Mouse (Mus musculus) thymus, postnatal 25 days (tissue): ENCODE data around the gene Cutc.
A peak's percentile ranks its signal among the peaks of the same experiment; 100 is the strongest.

Experiments used
- DNase-seq: peaks from one replicate; pipeline ENCODE4 v3.0.0; 2022

The Cutc gene

DNA sequence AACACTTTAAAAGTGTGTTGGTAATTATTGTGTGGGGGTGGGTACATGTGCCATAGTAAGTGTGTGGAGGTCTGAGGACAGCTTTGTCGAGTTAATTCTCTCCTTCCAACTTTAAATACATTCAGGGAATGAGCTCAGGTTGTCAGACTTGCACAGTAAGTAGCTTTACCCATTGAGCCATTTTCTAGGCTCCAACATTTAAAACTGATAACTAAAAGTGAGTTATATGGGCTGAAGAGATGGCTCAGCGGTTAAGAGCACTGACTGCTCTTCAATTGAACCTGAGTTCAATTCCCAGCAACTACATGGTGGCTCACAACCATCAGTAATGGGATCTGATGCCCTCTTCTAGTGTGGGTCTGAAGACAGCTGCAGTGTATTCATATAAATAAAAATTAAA is 1.4 kb downstream of the Cutc start:
- DNase-seq: no peak

DNA sequence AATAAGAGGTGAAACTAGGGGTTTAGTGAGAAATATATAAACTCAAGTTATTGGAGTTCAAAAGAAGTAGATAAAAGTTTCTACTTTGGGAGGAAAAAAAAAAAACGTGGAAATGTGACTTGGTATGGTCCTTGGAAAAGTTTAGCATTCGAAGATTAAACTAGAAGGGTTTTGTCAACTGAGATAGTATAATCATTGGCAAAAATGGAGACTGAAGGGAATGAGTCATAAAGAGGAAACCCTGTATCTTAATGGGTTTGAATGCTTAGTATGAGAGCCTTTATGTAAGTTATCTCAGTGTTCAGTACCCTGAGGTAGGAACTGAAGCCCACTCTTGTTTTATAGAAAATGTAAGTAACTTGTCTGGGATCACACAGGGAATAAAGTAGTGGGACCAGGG is 2.1 kb downstream of the Cutc start:
- DNase-seq: no peak

DNA sequence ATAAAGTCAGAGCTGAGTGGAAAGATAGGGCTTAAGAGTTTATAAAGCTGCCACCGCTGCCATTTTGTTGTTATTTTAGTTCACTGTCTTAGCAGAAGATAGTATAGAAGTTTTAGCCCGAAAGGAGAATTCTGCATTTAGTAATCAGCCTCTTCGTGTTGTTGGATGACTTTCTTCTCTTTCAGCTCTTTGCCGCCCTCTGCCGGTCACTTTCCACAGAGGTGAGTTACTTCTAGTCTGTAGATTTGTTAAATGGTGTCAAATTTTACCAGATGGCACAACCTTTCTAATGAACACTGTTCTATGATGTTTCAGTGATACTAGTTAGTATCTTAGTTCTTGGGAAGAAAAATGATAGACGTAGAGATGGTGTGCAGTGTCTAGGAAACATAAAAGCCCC is 7.7 kb downstream of the Cutc start:
- peak; percentile 79 for DNase-seq

DNA sequence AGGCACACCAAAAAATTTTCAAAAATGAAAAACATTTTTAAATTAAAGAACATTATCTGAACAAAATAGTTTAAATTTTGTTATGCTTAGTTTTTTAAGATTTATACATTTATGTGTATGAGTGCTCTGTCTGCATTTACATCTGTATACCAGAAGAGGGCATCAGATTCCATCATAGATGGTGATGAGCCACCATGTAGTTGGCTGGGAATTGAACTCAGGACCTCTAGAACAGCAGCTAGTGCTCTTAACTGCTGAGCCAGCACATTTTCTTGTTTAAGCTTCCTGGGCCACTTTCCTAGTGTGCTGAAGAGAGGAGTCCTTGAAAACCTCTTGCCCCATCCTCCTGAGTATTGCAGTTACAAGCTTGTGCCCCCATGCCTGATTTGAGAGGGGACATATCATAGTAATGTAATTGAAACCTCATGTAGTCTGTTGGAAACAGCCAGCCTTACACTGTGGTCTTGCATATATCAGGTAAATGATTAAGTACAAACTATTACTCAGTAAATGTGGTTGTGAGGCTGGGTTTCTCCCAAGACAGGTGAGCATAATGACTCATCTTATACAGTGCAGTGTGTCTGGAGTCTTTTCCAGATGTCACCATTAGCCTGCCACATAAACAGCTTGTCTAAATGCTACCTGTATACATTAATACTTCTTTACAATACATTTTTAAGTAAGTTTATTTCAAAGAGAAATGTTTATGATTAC is 8.9 kb downstream of the Cutc start:
- no peak for DNase-seq

DNA sequence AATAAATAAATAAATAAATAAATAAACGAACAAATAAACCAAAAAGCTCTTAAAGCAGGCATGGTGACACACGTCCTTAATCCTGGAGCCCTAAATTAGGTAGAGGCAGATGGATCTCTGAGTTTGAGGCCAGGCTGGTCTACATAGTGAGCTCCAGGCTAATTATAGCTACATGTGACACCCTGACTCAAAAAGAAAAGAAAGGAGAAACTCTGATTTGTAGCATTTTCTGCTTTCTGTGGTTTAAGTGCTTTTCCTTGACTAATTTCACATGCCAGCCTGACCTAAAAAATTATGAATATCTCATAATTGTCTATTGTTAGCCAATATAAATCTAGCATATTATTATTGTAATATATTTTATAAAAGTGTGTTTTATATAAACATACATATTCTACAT is 9.6 kb downstream of the Cutc start:
- no peak for DNase-seq

DNA sequence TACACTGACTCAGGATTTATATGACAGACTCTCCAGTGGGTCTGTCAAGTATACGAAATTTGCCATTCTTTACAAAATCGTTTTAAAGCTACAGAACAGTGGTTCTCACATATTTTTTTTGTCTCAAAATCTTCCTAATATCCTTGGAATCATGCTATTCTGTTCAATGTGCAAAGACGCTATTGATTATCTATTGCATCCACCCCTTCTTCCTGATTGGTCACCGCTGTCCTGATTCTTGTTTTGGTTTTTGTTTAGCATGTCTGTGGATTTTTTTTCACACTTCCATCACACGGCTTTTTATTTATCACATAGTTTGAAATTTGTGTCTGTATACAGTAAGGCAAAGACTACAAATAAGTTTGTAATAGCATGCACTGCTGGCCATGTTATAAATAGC is 13.7 kb downstream of the Cutc start:
- DNase-seq: no peak

DNA sequence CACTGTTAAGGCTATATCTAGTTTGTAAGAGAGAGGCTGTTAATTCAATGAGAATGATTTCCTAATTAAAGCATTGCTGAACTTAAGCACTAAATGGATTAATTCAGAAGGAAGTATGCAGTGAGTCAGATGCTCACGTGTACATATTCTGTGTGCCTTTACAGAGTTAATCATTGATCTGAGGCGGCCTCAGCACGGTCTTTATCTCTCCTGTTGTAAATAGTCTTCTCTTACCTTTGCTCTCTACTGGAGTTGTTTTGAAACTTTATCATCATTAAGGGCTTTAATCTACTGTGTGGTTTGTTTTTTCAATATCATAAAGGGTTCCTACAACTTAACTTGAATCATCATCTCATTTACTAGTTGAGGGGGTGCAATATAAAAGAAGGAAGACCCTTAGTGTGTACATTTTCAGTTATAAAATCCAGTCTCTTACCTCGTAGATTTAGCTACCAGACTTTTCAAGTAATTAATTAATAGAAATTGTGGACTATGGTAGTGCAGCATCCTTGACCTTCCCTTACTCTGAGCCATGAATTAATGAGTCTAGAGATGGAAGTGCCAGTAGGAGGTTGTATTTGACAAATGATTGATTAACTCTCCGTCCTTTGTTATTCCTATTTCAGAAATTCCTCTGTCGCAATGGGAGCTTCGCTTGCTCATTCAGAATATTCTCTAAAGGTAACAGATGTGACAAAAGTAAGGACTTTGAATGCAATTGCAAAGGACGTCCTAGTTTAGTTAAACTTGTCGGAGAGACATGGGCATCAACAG is 14.9 kb downstream of the Cutc start:
- DNase-seq: no peak

DNA sequence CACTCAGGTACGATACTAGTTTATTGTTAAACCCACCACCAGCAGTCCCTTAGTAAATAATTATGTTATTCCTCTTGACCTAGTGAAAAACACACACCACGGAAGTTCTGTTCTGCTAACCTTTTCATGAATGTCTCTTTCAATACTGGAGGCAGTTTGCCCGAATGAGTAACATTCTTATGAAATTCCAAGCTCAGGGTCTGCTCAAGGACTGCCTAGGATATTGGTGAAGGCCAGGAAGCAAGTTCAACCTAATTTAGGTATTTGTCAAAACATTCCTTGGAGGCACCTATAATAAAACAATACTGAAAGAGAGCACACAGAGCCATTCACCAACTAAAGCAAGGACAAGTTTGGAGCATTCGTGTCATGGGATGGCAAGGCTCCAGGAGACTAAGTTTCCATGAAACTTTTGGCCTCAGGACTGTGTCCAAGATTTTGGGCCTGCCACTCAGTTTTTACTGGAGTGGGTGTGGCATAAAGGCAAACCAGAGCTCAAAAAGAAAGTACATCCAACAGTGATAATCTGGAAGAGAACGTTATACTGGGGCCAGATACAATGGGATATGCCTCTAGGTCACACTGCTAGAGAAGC is 16.7 kb downstream of the Cutc start:
- no peak for DNase-seq

DNA sequence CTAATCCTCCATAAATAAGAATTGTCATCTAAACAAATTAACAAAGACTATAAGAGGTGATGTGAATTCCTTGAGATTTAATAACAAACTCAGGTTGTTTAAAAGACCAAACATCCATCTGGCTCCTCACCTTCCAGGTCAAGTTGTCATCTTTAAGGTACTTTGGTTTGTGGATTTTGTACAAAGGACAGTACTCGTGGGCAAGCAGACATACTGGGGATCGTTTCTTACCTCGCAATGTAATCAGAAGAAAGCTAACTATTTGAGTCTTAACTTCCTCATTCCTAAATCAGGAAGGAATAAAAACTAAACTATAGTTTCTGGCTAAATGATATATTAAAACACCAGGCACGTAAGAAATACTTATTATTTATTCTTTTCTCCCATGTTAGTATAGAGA is 17.8 kb downstream of the Cutc start:
- no peak for DNase-seq

DNA sequence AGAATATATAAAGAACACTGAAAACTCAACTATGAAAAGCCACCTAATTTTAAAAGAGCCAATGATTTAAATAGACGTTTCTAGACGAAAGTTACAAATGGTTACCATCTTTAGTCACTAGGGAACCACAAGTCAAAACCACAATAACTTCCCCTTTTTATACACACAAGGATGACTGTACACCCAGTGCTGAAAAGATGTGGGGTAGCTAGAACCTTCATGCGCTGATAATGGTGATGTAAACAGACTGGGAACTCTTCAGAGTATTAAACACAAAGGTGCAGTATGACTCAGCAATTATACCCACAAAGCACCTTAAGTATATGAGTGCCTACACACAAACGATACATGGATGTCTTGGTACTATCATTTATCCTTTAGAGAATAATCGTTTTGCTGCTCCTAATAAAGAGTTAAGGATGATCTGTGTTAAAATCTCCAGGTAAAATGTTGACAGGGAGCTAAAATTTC is 18.7 kb downstream of the Cutc start:
- DNase-seq: no peak

DNA sequence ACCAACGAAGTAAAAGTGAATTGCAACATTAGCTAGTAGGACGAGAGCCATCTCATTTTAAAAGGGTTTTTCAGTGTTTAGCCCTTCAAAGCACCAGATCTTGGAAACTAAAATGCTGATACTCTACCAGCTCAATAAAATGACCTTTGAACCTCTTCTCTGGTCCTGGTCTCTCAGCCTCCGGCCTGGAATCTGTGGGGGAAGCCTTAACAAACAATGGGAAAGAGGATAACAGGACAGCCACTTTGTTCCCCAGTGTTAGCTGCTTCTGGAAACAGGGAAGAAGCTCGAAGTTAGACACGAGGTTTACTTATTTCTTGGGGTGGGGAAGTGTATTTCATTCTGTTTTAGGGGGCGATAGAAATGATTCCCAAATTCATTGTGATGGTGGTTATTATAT is 19.5 kb downstream of the Cutc start:
- DNase-seq: no peak

DNA sequence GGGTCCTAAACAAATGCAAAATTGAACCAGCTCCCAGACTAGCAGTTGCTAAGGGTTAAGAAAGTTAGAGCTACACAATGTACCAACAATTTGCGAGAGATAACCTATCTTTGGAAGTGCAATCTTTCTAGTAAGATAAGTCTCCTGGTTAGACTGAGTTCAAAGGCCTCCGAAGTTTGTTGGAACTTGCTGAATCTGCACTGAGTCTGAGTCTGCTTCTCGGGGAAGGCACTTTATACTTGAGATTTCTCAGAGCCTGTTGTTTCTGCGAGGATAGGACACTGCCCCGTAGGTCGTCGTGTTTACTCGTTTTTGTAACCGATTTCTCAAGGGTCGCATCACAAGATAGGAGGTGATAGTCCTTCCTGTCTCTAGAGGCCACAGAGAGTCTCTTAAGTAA is 22.6 kb downstream of the Cutc start:
- DNase-seq: no peak

DNA sequence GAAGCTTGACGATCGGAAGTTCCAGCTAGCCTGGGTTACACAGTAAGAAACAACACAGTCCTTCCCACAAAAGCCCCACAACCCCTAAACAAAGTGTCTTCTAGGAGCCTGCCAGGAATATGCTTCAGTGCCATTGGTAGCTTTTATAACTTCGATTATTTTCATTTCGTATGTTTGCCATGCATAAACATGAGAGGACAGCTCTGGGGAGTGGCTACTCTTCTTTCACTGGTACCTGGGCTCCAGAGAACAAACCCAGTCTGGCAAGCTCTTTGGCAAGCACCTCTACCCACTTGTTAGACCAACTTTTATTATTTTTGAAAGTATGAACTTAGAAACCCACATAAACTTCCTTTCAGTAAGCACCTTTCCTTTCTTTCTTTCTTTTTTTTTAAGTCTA is 23.8 kb downstream of the Cutc start:
- DNase-seq: no peak

DNA sequence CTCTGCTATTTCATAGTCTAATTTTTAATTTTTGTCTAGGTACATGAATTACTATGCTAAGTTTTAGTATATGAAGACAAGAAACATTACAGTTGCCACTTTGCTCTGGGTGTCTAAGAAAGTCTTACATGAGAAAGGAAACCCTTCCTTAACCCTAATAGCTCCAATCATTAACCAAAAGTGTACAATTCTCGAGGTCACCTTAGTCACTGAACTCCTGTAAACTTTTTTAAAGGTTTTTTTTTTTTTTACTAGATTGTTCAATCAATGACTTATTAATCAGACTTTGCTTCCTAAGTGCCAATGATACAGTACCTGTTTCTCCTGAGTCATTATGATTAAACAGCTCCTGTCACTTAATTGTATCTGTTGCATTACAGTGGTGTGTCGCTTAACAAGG is 24.5 kb downstream of the Cutc start:
- DNase-seq: no peak

DNA sequence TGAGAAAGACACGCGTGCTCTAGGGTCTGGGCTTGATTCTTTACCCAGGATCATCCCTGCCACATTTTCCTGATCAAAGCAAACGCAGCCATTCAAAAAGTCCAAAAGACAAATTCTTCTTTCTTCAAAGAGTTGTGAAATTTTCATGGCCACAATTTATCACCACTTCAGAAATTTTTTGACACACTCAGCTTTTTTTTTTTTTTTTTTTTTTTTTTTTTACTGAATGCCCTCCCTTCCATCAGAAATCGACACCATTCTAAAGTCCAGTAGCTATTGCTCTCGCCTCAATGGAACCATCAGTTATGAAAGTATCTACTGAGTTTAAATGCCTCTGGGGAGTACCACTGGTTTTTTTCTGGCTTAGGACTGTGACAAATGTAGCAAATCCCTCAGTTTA is 27.6 kb downstream of the Cutc start:
- DNase-seq: no peak

DNA sequence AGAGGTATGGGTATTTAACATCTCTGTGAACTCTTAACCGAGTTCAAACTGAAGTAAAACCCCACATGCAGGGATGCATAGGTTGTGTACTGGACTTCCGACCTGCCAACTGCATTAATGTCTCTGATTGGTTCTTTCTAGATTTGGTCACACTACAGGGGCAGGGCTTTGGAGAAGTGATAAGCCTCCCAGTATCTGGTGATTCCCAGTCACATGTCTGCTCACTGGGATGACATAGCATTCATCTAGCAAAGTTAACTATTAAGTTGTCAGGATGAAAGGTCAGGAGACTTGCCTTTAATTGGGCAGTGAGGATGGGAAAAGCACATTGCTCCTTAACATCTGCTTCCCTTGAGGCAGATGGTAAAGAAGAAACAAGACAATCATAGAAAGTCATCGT is 29.2 kb downstream of the Cutc start, which contains the start of gene Abcc2:
Gene Abcc2 (plus strand): TSS at position 213 of the 400 bp plus-strand sequence.
- no peak for DNase-seq

DNA sequence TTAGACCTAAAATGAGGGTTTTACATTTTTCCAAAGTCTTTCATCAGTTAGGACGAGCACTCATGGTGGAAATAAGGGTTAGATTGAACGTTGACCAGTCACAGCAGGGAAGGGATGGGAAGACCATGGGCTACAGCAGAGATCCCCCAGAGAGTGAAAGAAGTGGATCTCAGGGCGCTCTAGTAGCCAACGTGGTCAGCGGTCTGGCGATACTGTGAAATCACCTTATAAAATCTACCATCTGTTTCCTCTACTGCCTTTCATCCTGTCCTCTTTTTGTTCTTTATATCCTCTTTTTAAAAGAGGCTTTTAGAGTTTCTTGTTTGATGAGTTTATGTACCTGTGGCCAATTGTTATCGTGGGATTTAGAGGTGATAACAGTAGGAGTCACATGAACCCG is 32.0 kb downstream of the Cutc start:
- DNase-seq: no peak

DNA sequence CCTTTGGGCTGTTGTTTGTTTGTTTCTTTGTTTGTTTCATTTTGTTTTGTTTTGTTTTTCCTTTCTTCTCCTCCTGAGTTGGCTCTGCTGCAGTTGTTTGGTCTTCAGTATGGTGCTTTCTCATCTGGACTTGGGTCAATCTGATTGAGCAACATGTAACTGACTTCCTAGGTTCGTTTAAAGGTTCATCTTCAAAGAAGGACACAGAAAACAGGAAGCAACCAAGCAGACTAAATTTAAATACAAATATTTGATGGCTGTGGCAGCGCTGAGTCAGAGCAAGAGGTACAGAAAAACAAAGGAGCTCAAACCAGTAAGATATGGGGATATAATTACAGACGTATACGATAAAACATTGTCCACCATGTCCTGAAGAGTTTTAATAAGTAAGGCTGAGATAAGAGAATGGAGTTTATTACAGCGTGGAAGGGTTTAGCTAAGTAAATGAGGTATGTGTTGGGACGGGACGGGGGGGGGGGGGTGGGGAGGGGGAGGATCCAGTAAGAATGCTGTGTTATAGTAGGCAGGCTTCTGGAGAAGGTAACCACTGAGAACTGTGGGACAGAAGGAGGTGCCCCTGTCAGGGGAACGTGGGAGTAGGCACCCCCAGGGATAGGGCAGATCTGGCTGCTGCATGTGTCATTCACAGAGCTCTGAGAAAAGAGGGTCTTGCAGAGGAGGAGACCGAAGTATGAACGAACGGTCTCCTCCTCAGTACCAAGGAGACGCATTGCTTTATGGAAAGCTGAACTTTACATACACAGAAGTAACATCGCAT is 33.6 kb downstream of the Cutc start:
- no peak for DNase-seq

DNA sequence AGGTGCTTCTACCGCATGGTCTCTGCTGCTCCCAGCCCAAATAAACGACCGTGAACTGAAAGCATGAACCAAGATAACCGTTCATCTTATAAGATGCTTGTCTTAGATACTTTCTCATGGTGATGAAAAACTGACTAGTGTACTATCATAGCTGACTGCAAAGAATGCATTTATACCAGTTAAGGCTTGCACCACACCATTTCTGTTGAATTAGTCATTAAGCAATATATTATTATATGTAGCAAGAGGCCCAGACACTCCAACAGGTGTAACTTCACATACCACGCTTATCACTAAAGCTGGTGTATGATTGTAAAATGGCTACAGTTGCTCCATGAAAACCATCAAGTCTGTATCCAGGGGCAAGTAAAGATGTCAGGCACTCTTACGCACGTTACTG is 37.0 kb downstream of the Cutc start:
- no peak for DNase-seq

DNA sequence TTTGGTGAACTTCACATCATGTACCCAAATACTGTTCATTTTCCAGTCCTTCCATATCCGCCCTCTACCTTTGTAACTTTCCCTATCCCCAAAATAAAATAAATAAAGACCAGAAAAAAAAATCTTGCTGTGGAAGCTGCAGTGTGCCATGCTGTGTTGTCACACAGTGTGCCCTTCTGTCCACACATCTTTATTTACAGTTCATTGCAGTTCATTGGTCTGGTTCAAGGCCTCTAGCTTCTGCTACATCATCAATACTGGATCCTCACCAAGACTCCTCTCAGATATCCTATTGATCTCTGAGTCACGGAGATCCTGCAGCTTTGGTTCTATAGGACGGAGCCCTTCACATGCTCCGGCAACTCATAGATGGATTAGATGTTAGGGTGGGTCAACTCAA is 39.7 kb downstream of the Cutc start:
- DNase-seq: no peak

DNA sequence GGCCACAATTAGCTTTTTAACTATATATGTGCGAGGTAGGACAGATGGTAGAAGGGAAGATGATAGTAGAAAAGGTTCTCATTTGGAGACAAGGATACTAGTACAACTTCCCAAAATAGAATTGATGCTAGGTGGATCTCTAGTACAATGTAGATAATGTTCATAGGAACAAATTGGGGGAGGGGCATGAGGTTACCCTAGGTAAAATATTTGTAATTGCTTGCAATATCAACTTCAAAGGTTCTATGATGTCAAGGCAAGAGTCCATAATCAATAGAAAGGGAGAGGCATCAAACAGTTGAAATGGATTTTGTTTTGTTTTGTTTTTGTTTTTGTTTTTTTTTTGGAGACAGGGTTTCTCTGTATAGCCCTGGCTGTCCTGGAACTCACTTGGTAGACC is 41.2 kb downstream of the Cutc start:
- no peak for DNase-seq

DNA sequence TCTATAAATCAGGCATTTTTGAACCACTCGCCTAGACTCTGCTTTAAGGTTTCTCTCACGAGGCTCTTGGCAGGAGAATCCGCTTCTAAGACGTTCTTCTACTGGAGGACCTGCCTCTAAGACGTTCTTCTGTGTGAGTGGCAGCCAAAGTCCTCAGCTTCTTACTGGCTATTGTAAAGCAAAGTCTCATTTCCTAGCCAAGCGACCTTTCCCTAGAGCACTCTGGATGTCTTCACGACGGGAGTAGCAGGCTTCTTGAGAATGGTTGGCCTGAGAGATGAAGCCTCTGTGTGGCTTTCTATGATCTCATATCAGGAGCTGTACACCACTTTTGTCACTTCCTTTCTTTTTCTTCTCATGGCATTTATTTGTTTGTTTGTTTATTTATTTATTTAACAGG is 42.7 kb downstream of the Cutc start:
- DNase-seq: no peak

DNA sequence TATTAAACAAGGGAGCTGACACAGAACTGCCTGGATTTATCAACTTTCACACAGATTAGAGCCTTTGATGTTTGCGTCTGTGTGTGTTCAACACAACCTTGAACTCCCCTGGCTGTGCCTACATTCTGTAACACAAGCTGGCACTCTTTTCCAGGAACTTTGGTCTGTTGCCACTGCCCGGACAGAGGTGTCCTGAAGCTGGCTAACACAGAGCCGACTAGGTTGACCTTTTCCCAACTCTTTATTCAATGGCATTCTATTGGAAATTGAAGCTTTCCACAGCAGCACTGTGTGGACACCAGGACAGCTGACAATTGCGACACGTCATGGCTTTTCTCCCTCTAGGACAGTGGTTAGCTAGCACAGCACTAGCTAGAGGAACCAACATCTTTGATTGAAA is 44.4 kb downstream of the Cutc start:
- DNase-seq: no peak
